Mouse (Mus musculus): Measurements from ENCODE around the gene 1600014C23Rik.
A peak's percentile ranks its signal among the peaks of the same experiment; 100 is the strongest.

The 1600014C23Rik gene

DNA sequence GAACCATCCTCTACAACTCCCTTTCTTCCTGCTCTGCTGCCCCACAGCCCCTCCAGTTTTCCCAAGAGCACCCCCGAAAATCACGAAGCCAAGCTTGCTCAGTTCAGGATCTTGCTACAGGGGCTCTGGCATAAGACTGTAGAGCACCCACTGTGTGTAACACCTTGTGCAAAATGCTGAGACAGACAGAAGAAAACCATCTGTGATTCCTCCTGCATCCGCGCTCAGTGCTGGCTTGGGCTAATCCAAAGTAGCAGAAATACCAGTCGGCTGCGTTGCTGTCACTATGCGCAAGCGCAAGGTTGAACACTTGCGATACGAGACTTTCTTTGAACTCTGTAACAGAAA lies 9.1 kb downstream of the 1600014C23Rik start:
- no peak for DNase-seq

DNA sequence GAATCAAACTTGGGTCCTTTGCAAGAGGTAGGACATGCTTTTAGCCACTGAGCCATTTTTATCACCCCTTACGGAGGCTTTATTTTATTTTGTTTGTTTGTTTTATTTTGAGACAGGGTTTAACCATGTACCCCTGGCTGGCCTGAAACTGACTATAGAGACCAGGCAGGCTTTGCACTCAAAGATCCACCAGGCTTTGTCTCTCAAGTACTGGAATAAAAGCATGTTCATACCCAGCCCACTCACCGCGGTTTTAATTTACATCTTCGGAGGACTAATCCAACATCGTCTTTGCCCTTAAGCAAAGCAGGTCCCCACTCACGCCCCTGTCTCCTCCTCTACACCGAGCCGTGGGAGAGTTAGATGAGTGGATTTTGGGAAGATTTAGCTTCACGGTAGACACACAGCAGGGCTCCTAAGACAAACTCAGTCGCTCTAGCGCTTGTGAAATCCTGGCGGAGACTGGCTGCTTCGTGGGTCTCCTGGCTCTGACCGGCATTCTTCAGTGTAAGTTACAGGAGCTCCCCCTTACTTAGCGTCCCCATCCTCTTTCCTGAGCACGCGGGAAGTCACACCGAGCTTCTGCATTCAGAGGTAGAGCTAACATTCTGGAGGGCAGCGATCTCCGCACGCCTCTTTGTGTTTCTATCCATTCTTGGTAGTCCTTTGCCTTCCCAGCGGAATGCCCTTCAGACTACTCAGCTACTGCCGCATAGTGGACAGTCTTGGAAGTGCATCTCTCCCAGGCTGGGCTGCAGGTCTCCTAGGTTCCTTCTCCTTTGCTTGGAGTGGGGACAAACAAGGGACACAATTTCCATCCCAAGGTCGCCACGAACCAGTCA lies 9.7 kb downstream of the 1600014C23Rik start:
- peak; percentile 80 to 90 for DNase-seq

DNA sequence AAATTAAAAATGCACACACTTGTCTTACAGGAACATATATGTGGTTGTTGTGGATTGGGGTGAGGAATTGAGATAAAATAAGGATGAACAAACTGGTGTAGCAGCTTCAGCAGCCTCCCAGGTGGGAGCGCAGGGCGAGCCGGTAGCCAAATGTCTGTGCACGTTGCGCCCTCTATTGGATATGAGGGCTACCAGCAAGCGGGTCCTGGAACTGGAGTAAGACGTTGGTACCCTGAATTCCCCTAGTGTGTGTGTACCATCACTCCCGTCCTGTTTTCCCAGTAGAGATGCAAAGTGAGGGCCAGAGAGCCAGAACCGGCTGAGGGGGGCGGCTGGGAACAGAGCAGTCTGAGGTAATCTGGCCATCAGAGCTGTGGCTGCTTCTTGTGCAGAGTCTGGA lies 15.3 kb downstream of the 1600014C23Rik start:
- DNase-seq = peak; percentile 77 to 82

DNA sequence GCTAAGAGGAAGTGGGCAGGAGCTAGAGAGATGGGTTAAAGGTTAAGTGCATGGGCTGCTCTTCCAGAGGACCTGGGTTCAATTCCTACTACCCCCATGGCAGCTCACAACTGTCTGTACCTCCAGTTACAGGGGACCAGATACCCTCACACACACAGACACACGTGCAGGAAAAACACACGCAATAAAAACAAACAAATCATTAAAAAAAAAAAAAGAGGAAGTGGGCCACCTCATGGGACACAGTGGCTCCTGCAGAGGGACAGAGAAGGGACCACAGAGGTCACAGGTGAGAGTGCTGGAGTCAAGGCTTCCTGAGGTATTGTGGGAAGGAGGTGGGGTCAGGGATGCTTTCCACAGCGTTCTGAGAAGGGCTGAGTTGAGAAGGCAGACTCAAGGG lies 22.1 kb downstream of the 1600014C23Rik start:
- DNase-seq = no peak

DNA sequence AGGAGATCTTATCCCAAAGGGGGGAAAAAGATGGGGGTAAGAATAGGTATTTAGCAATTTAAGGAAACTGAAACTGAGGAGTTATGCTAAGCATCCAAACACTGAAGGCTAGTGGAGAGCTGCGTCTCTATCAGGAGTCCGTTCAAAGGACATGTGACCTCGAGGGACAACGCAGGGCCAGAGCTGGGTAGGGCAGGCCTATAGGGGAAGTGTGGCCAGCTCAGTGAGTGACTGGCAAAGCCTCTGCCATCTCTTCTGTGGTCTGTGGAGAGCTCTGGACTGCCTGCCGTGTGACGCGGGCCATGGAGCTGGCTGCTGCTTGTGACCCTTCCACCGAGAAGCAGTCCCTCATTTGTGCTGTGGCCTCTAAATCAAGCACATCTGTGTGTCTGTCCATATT lies 23.2 kb downstream of the 1600014C23Rik start:
- DNase-seq = no peak

DNA sequence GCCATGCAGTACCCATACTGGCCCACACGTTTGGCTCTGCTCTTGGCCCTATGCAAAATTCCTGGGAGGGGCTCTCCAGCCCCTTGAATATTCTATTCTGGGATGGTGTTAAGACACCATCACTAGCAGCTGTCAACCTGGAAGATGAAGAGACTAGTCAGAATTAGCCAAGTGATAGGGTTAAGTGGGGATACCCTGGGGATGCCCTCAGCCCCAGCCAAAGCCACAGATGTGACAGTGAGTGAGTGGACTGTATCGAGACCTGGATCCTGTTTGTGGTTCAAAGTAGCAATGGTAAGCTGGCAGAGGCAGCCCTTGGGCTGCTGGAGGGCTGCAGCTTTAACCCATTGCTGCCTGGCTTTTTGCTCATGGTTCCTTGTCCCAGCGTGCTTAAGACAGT lies 23.8 kb downstream of the 1600014C23Rik start:
- DNase-seq = no peak

DNA sequence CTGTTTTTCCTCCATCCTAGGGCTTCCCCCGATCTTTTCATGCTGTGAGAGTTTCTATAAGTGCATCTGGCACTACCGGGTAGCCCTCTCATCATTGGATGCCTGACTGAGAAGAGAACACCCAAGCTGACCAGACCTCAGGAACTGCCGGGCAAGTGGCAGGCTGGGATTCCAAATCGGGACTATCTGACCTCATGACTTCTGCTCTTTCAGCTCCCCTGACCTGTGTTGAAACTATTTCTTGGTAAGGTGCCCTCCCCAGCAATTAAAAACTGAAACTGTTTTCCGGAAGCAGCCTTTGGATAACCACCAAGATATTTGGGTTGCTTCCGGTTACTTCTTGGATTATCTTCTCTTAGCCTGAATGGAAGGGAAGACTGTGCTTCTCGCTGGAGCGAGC lies 25.5 kb downstream of the 1600014C23Rik start:
- no peak for DNase-seq

DNA sequence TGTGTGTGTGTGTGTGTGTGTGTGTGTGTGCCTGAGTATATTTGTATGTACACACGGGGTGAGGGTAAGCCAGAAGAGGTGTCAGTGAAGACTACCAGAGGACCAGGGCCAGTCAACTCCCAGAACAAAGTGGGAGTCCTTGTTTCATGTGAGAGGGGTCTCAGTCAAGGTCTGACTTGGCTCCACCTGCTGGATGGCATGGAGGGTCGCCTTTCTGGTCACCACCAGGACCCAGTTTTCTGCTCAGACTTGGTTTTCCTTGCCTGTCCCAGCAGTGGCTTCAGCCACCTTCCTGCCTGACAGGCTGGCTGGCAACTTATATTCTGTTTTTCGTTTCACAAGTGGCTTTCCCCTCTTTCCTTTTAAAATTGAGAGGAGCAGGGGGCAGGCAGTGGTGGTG lies 26.3 kb downstream of the 1600014C23Rik start:
- DNase-seq = no peak

DNA sequence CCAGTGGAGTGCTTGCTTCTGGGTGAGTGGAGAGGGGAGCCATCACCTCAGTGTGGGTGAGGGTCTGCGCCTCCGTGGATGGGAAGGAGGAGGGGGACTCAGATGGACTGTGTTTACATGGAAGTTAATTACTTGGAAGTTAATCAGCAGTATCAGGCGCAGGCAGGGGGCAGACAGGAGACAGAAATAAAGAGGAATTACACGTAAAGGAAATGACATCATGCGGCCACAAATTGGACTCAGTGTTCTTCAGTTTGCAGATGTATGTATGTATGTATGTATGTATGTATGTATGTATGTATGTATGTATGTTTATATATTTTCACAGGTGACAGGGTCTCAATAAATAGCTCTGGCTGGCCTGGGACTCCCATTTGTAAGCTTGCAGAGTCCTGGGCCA lies 26.8 kb downstream of the 1600014C23Rik start:
- DNase-seq = no peak

DNA sequence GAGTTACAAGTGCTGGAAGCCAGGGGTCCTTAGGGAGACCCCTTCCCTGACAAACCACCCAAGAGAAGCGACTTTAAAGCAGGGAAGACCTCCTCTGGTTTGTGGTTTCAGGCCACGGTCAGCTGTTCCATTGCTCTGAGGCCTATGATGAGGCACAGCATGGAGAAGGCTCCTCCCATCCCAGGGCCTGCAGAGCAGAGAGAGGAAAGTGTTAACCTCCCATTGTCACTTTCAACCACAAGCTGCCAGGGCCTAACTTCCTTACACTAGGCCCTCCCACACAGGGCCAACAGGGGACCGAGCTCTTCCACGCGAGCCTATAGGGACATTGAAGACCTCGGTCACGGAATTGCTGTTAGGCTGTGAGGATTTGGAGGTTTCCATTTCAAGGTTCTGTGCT lies 30.5 kb downstream of the 1600014C23Rik start:
- no peak for DNase-seq

DNA sequence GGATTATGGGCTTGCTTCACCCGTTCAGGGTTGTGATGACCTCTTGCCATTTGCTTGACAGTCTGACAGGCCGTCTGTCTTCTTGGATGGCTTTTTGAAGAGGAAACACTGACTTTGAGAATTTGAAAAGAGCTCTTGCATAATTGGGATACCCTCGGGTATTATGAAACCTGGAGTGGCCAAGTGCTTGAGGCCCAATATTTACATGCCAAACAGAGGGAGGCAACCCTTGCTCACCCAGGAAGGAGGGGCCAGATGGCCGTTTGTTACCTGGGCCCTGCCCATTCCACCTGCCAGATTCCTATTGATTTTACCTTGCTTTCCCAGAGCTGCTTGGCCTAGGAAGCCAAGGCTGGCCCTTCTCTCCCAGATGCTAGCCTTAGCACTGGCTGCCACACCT lies 31.4 kb downstream of the 1600014C23Rik start:
- DNase-seq = no peak

DNA sequence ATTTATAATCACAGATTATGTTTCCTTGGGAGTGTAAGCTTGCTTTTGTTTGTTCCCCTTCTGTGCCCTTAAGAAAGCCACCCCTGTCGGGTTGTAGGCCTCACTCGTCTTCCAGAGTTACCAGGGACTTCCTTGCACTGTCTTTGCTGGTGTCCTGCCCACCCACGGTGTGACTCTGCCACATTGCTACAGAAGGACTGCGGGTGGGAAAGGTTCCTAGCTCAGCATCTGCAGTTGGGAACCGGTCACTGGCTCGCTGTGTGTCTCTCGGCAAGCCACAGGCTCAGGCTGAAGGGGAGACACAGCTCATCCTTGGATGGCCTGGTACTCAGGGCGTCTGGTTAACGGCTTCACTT lies 32.4 kb downstream of the 1600014C23Rik start:
- no peak for DNase-seq

DNA sequence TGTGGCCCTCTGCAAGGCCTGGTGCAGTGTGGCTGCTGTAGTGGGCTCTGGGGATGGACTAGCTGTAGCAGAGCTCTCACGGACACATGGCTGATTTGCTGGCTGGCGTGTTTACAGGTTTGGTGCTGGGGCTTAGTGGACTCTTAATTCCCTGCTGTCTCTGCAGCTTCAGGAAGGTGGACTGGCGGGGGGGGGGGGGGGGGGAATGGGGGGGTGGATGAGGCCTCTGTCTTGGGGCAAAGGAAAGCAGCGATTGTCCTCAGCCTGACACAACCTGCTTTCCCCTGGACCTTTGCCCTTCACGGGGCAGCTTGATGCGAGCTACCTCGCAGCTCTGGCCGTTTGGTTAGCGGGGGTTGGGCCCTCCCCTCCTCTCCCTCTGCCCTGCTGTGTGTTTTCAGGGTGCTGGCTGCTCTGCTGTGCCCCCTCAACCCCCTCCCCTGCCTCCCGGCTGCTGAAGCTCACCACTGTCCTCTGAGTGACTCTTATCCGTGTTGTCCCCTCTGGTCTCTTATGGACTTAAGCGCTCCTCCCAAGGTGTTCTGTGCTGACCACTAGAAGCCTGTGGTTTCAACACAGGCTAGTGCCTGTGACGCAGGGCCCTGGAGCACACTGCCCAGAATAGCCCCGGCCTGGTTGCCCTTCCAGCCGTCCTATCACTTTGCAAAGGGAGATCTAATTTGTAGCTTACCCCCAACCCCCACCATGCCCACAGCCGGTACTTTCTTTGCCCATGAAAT lies 33.0 kb downstream of the 1600014C23Rik start:
- peak; percentile 49 to 86 for DNase-seq

DNA sequence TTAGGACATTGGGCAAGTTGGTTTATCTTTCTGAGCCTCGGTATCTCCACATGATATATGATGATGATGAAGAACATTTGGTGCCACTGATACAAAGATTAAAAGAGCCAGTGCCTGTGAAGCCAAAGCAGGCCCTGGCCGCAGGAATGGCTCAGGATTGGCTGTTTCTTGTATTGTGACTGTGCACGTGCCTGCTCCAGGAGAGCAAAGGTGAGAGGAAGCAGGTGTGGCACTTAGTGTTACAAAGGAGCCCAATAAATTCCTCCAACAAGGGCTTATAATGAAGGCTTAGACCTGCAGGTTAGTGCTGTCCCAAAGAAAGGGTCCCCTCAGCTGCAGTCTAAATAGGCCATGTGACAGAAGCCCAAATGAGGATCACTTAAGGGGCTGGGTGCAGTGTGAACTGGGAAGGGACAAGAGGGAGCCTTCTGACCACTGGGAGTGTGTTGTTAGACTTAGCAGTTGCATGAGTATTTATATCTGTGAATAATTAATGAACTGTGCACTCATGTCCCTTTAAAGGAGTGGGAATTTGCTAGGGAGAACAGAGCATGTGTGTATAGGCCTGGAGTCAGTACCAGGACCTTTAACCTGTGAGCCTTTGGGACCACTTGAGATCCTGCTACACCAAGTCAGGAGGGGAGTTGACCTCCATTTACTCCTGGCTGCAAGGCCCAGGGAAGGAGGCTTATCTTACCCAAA lies 34.5 kb downstream of the 1600014C23Rik start:
- DNase-seq = no peak

DNA sequence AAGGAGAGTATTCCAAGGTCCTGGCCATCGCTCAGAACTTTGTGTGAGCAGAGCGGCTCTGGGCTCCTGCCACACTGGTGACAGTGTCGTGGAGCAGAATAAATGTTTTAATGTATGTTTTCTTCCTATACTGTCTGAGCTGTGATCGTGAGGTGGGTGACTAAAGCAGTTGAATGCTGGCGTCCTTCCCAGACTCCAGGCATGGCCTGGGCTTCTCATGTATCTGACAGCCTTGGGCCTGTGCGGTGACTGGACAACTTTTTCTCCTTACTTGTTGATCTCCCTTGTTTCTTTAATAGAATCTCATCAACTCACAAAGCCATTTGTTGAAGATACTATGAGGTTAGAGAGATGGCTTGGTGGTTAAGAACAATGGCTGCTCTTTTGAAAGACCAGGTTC lies 35.3 kb downstream of the 1600014C23Rik start:
- DNase-seq = no peak

DNA sequence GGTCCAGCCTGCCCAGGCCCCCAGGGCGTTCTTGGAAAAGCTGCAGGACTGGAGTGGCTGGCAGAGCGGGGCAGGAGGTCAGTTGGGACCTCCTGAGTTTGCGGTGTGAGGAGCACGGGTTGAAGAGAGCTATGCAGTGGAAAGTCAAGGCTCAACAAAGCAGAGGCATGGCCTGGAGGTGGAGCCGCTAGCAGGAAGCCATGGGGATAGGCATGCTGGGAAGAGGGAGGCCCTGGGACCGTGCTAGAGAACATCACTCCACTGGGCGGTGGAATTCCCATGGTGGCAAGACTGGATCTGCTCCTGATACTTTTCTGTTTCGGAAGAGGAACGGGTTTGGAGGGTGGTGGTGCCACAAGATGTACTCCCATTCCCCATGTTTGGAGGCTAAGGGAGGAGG lies 36.7 kb downstream of the 1600014C23Rik start:
- DNase-seq = no peak

DNA sequence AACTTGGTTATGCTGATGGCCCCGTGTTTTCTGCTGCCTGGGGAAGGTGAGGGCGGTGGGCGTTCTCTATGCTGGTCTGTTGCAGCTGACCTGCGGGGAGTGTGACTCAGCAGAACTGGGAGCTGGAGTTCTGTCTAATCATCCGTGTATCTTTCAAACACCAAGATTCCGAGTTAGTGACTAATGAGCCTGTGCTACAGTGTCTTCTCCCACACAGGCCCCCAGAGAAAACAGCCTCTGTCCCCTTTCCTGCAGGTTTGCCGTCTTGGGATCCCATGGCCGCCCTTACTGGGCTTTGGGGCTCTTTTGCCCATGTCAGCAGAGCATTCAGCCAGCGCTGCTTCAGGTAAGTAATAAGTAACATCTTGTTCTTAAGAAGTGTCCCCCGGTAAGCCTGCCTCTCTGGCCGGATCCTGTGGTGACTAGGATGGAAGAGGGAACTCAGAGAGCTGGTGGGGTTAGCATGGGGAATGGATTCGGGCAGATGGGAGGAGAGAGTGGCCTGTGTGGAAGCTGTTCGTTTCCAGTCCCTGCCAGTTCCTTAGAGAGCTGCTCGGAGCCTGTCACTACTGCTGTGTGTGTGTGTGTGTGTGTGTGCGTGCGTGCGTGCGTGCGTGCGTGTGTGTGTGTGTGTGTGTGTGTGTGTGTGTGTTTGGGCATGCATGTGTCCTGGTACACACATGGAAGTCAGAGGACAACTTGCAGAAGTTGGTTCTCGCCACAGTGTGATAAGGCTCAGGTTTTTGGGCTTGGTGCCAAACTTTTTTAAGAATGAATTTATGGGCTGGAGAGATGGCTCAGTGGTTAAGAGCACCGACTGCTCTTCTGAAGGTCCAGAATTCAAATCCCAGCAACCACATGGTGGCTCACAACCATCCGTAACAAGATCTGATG lies 38.2 kb downstream of the 1600014C23Rik start:
- DNase-seq = peak; percentile 39 to 79

DNA sequence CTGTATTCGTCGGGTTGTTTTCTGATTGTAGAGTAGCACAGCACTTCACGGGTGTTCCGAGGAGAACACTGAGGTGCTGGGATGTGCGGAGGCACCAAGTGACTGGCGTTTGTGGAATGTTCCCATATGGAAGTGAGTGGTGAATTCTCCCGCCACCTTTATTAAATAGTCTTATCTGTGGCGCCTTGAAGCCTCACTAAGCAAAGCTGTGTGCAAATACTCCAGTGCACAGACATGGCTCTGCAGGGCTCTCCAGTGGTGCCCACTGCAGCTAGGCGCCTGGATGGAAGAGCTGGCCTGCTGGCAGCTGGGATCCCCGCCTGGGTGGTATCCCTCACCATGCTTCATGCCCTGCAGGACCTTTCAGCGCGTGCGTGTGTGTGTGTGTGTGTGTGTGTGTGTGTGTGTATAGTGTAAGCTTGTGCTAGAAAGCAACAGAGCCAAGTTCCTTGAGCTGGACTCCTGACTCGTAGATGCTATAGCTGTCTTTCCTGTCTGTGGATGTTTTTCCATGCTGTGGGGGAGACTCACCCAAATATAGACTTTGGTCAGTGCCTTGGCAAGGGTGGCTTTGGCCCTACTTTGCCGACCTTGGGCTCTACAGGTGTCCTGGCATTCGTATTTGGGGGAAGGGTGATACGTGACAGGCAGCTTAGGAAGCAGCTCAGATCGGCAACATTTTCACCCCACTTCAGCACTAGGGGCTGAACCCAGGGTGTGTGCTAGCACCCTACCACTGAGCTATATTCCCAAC lies 39.7 kb downstream of the 1600014C23Rik start:
- peak in 1 of 2 experiments; percentile 63 for DNase-seq

DNA sequence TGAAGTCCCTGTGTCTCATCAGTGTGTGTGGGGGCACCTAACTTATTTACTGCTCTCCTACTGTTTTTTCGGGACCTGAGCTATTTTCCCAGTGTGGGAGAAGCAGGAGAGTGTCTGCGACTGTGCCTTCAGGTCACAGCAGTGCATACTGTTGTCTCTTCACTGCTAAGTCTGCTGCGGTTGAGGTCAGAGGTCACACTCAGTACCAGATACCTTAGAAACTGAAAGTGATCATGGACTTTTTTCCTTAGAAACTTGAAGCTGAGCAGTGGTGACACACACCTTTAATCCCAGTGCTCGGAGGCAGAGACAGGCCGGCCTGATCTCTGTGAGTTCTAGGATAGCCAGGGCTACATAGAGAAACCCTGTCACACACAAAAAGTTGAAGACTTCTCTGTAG lies 41.5 kb downstream of the 1600014C23Rik start:
- DNase-seq = no peak

DNA sequence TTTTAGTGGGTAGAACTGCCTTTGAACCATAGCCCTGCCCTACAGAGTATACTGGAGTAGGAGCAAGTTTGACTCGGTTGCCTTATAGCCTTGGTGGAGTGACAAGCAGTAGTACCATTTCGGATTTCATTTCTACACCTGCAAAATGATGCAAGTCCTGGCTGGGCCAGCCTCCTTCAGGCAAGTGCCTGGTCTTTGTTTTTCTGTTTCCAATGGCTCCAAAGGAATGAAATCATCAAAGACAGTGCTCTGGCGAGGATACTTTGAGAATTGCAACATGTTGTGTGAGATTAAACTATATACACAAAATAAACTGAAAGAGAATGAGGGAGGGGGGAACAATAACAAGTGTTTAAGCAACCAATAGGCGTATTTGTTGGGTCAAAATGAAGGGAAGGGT lies 43.6 kb downstream of the 1600014C23Rik start:
- no peak for DNase-seq

DNA sequence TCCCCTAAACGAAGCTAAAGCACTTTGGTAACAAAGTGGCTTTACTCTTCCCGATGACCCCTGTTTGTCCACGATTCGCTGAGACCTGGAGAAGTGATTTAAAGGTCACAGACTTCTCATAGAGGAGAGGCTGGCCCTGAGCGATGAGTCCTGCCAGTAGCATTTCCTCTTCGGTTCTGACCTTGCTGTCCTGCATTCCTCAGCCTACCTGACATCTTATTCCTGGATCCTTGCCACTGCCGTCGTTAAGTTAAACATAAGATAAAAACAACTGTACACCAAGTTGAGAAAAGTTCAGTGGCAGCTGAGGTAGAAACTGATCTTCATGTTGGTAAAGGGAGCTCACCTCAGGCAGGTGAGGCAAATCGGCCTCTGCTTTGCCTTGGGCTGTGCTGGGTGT lies 44.5 kb downstream of the 1600014C23Rik start:
- DNase-seq = no peak

DNA sequence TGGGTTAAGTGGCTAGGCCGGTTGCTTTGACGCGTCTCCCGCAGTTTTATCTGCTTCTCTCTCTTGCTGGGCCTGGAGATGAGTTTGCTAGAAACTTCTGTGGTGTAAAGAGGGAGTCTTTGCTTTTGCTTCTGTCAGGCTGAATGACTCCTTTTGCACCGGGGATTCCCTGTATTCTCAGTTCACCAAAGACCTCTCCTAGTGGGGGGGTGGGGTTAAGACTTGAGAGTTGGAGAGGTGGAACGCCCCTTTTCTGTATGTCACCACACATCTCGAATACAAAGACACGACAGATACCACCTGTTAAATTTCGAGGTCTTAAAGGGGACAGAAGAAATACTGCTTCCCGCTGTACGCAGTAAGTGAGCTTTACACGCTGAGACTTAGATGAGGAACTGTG lies 46.9 kb downstream of the 1600014C23Rik start, which contains the start of gene Tmem63b:
Gene Tmem63b (minus strand): TSS at position 190 of the 400 bp plus-strand sequence.
- no peak for DNase-seq

Measured in kidney, postnatal 25 days (tissue).